Mouse (Mus musculus) olfactory bulb, adult 2 months (tissue): ENCODE measurements around the gene Sec62.

Experiments used
- CTCF ChIP-seq: fragments of 200-500 bp; IDR thresholded peaks from 2 replicates; pipeline ENCODE4 v1.5.1; 2012; ENCODE audit warnings: low read depth, mild to moderate bottlenecking, low read length, moderate library complexity; ENCODE audit not compliant: insufficient read depth
- POLR2A ChIP-seq: fragments of 200-500 bp; IDR thresholded peaks from 2 replicates; pipeline ENCODE4 v1.6.1; 2012; ENCODE audit warnings: mild to moderate bottlenecking, low read depth, low read length, moderate library complexity; ENCODE audit not compliant: insufficient read depth

GRCm38 (mm10) chr3:30812881-30813280, 20.2 kb downstream of the Sec62 start:
- no peak for TF ChIP-seq CTCF
- no peak for TF ChIP-seq POLR2A
